Mouse (Mus musculus) E14TG2a.4 (cell line): ENCODE results near the gene Tcf19.
"Not testable (repeated sequence)": the region's sequence is repeated elsewhere in the genome, so short reads cannot be mapped to it uniquely, and the experiment has no call there.

Experiments
- H3K27me3 ChIP-seq: 2 replicates; pipeline ENCODE4 v1.6.1; 2014; ENCODE audit warnings: low read length, control low read depth; ENCODE audit not compliant: insufficient read depth
- H3K36me3 ChIP-seq: 2 replicates; pipeline ENCODE4 v1.6.1; 2014; ENCODE audit warnings: low read length, control low read depth; ENCODE audit not compliant: insufficient read depth
- H3K4me1 ChIP-seq: replicated peaks from 2 replicates; pipeline ENCODE4 v1.6.1; 2014; ENCODE audit warnings: low read depth, low read length, control low read depth
- H3K4me3 ChIP-seq: replicated peaks from 2 replicates; pipeline ENCODE4 v1.5.1; 2014; ENCODE audit warnings: mild to moderate bottlenecking, low read length
- H3K9me3 ChIP-seq: 2 replicates; pipeline ENCODE4 v1.6.1; 2014; ENCODE audit warnings: low read length, control low read depth
- CTCF ChIP-seq: conservative IDR thresholded peaks from 2 replicates; pipeline ENCODE4 v1.5.1; 2014; ENCODE audit warnings: low read length
- NANOG ChIP-seq: IDR thresholded peaks from 2 replicates; pipeline ENCODE4 v1.6.1; 2014; ENCODE audit warnings: borderline replicate concordance, low read length, mixed read lengths
- POU5F1 ChIP-seq: IDR thresholded peaks from 2 replicates; pipeline ENCODE4 v1.6.1; 2014; ENCODE audit warnings: low read length, borderline replicate concordance

Tcf19 gene

GRCm38 (mm10) chr17:35517526-35517925 lies 902 bp upstream of the Tcf19 start:
- Histone ChIP-seq H3K9me3 (no peaks in the 10 kb centered on the region), H3K4me1 (peaks cover 80% of the 10 kb centered on the region), H3K27me3 (0 out of 2 replicates have a peak, but pooled peaks cover 3% of the 10 kb centered on the region), H3K4me3 (peak overlapping the region; percentile 82), H3K36me3 (peaks cover 48% of the 10 kb centered on the region)
- TF ChIP-seq NANOG = no peak

- Histone ChIP-seq H3K9me3 (no peaks in the 10 kb centered on the region), H3K4me3 (peak overlapping the region; percentile 82), H3K27me3 (0 out of 2 replicates have a peak, but pooled peaks cover 3% of the 10 kb centered on the region), H3K36me3 (peaks cover 57% of the 10 kb centered on the region), H3K4me1 (peaks cover 83% of the 10 kb centered on the region)
- TF ChIP-seq CTCF (no peak), POU5F1 (no peak), NANOG (no peak)
These were observed 548 bp downstream of the Tcf19 start for GRCm38 (mm10) chr17:35515911-35516640.

GRCm38 (mm10) chr17:35514756-35515155 lies 1.9 kb downstream of the Tcf19 start:
- Histone ChIP-seq H3K4me1 (peaks cover 77% of the 10 kb centered on the region), H3K36me3 (peaks cover 66% of the 10 kb centered on the region), H3K9me3 (no peaks in the 10 kb centered on the region), H3K27me3 (no peaks in the 10 kb centered on the region), H3K4me3 (peak overlapping the region; percentile 82)
- no peak for TF ChIP-seq CTCF
- TF ChIP-seq NANOG = no peak
- no peak for TF ChIP-seq POU5F1

GRCm38 (mm10) chr17:35513886-35514285 lies 2.7 kb downstream of the Tcf19 start:
- Histone ChIP-seq H3K36me3 (peaks cover 67% of the 10 kb centered on the region), H3K4me3 (peak overlapping the region; percentile 82; the same call in 1 of the 2 replicates), H3K27me3 (no peaks in the 10 kb centered on the region), H3K4me1 (peaks cover 81% of the 10 kb centered on the region), H3K9me3 (no peaks in the 10 kb centered on the region)
- TF ChIP-seq CTCF (peak; percentile 96), NANOG (no peak)

GRCm38 (mm10) chr17:35512916-35513626 lies 3.6 kb downstream of the Tcf19 start:
- Histone ChIP-seq H3K4me1 (peaks cover 78% of the 10 kb centered on the region), H3K36me3 (peaks cover 76% of the 10 kb centered on the region), H3K4me3 (no peak overlapping the region), H3K27me3 (no peaks in the 10 kb centered on the region), H3K9me3 (no peaks in the 10 kb centered on the region)
- TF ChIP-seq POU5F1 (no peak), CTCF (peak; percentile 39)

GRCm38 (mm10) chr17:35509284-35509683 lies 7.3 kb downstream of the Tcf19 start:
- H3K4me1 ChIP-seq = peaks cover 63% of the 10 kb centered on the region

GRCm38 (mm10) chr17:35508279-35508678 lies 8.3 kb downstream of the Tcf19 start:
- Histone ChIP-seq H3K36me3 (peaks cover 65% of the 10 kb centered on the region), H3K4me1 (peaks cover 60% of the 10 kb centered on the region), H3K4me3 (peak overlapping the region; percentile 99)
- H3K9me3 ChIP-seq, H3K27me3 ChIP-seq: not testable (repeated sequence)

More at GRCm38 (mm10) chr17:35509284-35509683, 7.3 kb downstream of the Tcf19 start:
- no peaks in the 10 kb centered on the region for H3K27me3 ChIP-seq
- peak overlapping the region; percentile 99 for H3K4me3 ChIP-seq
- TF ChIP-seq CTCF (peak; percentile 27; the same call in 1 of the 2 replicates), NANOG (no peak)
- H3K36me3 ChIP-seq = peaks cover 74% of the 10 kb centered on the region
- H3K9me3 ChIP-seq = no peaks in the 10 kb centered on the region

GRCm38 (mm10) chr17:35507556-35508260 lies 8.9 kb downstream of the Tcf19 start:
- no peaks in the 10 kb centered on the region for H3K27me3 ChIP-seq
- no peaks in the 10 kb centered on the region for H3K9me3 ChIP-seq
- TF ChIP-seq CTCF (no peak), POU5F1 (no peak), NANOG (no peak)
- H3K4me1 ChIP-seq = peaks cover 60% of the 10 kb centered on the region
- peaks cover 59% of the 10 kb centered on the region for H3K36me3 ChIP-seq
- peak overlapping the region; percentile 99 for H3K4me3 ChIP-seq
